Mouse (Mus musculus) embryo, embryonic 9.5 days (tissue): ENCODE results near the gene Iqgap2.
A peak's percentile ranks its signal among the peaks of the same experiment; 100 is the strongest.

Experiments used
- DNase-seq: peaks from one replicate; pipeline ENCODE4 v3.0.0-alpha.2; 2017; ENCODE audit errors: extremely low spot score

Iqgap2 gene

GRCm38 (mm10) chr13:95653696-95654095, 238.0 kb downstream of the Iqgap2 start:
- DNase-seq, result no peak

GRCm38 (mm10) chr13:95651870-95652668, 239.7 kb downstream of the Iqgap2 start:
- DNase-seq, result no peak

- no peak for DNase-seq
These were observed 241.8 kb downstream of the Iqgap2 start for GRCm38 (mm10) chr13:95649941-95650340.

GRCm38 (mm10) chr13:95647248-95647647, 244.5 kb downstream of the Iqgap2 start:
- DNase-seq, result peak; percentile 22

GRCm38 (mm10) chr13:95646687-95647111, 245.0 kb downstream of the Iqgap2 start:
- peak; percentile 30 for DNase-seq

GRCm38 (mm10) chr13:95643740-95644139, 248.0 kb downstream of the Iqgap2 start:
- no peak for DNase-seq

- no peak for DNase-seq
These were observed 250.4 kb downstream of the Iqgap2 start for GRCm38 (mm10) chr13:95641061-95641986.

- no peak for DNase-seq
These were observed 251.3 kb downstream of the Iqgap2 start for GRCm38 (mm10) chr13:95640408-95640807.

- DNase-seq, result no peak
These were observed 252.2 kb downstream of the Iqgap2 start for GRCm38 (mm10) chr13:95639336-95640116.

- peak; percentile 36 for DNase-seq
These were observed 252.8 kb downstream of the Iqgap2 start for GRCm38 (mm10) chr13:95638894-95639293.

- DNase-seq, result no peak
These were observed 254.0 kb downstream of the Iqgap2 start for GRCm38 (mm10) chr13:95637737-95638136.

GRCm38 (mm10) chr13:95635301-95635700, 256.4 kb downstream of the Iqgap2 start:
- no peak for DNase-seq

GRCm38 (mm10) chr13:95634451-95634850, 257.3 kb downstream of the Iqgap2 start:
- DNase-seq, result no peak

GRCm38 (mm10) chr13:95633384-95633783, 258.3 kb downstream of the Iqgap2 start:
- no peak for DNase-seq

- no peak for DNase-seq
These were observed 259.6 kb downstream of the Iqgap2 start for GRCm38 (mm10) chr13:95632144-95632543.

- DNase-seq, result no peak
These were observed 261.0 kb downstream of the Iqgap2 start for GRCm38 (mm10) chr13:95630747-95631146.

GRCm38 (mm10) chr13:95629751-95630150, 262.0 kb downstream of the Iqgap2 start:
- DNase-seq, result no peak

- DNase-seq, result no peak
These were observed 265.0 kb downstream of the Iqgap2 start for GRCm38 (mm10) chr13:95626696-95627095.

GRCm38 (mm10) chr13:95623042-95623441, 268.7 kb downstream of the Iqgap2 start:
- DNase-seq, result no peak

GRCm38 (mm10) chr13:95621563-95621962, 270.2 kb downstream of the Iqgap2 start:
- no peak for DNase-seq

- DNase-seq, result peak; percentile 35
These were observed 272.9 kb downstream of the Iqgap2 start for GRCm38 (mm10) chr13:95618859-95619258.

GRCm38 (mm10) chr13:95618309-95618712, 273.4 kb downstream of the Iqgap2 start, which contains the start of gene F2r:
F2r (minus strand) TSS chr13:95618487.
- DNase-seq, result peak; percentile 92
